Mouse (Mus musculus) embryonic facial prominence, embryonic 13.5 days (tissue): ENCODE measurements around the gene Rab7. TPM values are rescaled to one million over a fixed set of nuclear protein-coding genes. Genes with fewer than 3 reads are reported as not detected.

Experiments
- ATAC-seq: fragments of 200-750 bp; cut with Nextera tagmentation; 2 replicates; pipeline ENCODE4 v1.8.0; 2017; ENCODE audit warnings: low read depth; ENCODE audit not compliant: insufficient number of reproducible peaks, insufficient read depth, low FRiP score, low TSS enrichment
- H3K27ac ChIP-seq: fragments of 300-500 bp; sonication (generic); 2 replicates; pipeline ENCODE4 v1.5.1; 2015; ENCODE audit warnings: moderate library complexity, mild to moderate bottlenecking, inconsistent platforms
- H3K27me3 ChIP-seq: fragments of 300-500 bp; sonication (generic); 2 replicates; pipeline ENCODE4 v1.6.1; 2015; ENCODE audit warnings: mild to moderate bottlenecking, inconsistent platforms
- H3K36me3 ChIP-seq: fragments of 300-500 bp; sonication (generic); 2 replicates; pipeline ENCODE4 v1.6.1; 2015; ENCODE audit warnings: mild to moderate bottlenecking, inconsistent platforms
- H3K4me1 ChIP-seq: fragments of 300-500 bp; sonication (generic); 2 replicates; pipeline ENCODE4 v1.6.1; 2015; ENCODE audit warnings: inconsistent platforms
- H3K4me2 ChIP-seq: fragments of 300-500 bp; sonication (generic); 2 replicates; pipeline ENCODE4 v1.6.1; 2015; ENCODE audit warnings: moderate library complexity, mild to moderate bottlenecking, inconsistent platforms
- H3K4me3 ChIP-seq: fragments of 300-500 bp; sonication (generic); 2 replicates; pipeline ENCODE4 v1.5.1; 2015; ENCODE audit warnings: mild to moderate bottlenecking, inconsistent platforms
- H3K9ac ChIP-seq: fragments of 300-500 bp; sonication (generic); 2 replicates; pipeline ENCODE4 v1.6.1; 2015; ENCODE audit warnings: mild to moderate bottlenecking, inconsistent platforms
- H3K9me3 ChIP-seq: fragments of 300-500 bp; sonication (generic); 2 replicates; pipeline ENCODE4 v1.6.1; 2016; ENCODE audit warnings: inconsistent platforms
- WGBS: fragments of 180-500 bp; shearing (Covaris S2); methylation state at CpG from one replicate; pipeline ENCODE4 v1.1.7; 2015; ENCODE audit warnings: mixed read lengths; 5-methylcytosine and 5-hydroxymethylcytosine counted together
- polyA plus RNA-seq: library from polyadenylated mRNA; unstranded; fragments of >200 nt; fragmentation: Nextera tagmentation; extraction: Ambion mirVana; gene quantifications from 2 replicates; pipeline ENCODE4 v1.2.1, GENCODE M21; 2015

Gene Rab7
- polyA plus RNA-seq, 1 experiment from 2014 or later: 185 TPM

DNA sequence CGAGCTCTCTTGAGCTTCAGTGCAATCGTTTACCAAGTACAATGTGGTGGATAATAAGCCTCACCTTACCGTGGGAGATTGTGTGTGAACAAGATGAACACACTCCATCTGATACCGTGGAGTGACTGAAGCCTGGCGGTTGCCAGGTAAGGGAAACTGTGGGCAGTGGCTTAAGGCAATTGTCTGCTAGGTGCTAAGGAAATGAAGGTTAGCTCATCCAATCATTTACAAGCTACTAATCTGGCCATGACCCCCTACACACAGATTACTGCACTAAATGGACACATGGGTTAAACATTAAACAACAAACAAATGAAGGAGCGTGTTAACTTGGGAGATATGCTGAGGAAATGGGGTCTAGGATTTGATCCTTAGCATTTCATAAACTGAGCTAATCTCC is 3.9 kb upstream of the Rab7 start:
- no peak for ATAC-seq
- Histone ChIP-seq H3K9ac (no peak overlapping the region), H3K4me1 (peaks cover 4% of the 10 kb centered on the region), H3K27me3 (peaks cover 21% of the 10 kb centered on the region), H3K4me3 (no peak overlapping the region), H3K36me3 (no peaks in the 10 kb centered on the region), H3K27ac (no peak overlapping the region), H3K4me2 (no peak overlapping the region), H3K9me3 (no peaks in the 10 kb centered on the region)
- WGBS: 76% methylated on average over 6 of the region's 6 CpGs

GRCm38 (mm10) chr6:88047853-88048252 is 2.8 kb upstream of the Rab7 start:
- 80% methylated on average over 5 of the region's 5 CpGs for WGBS
- H3K4me2 ChIP-seq: no peak overlapping the region

DNA sequence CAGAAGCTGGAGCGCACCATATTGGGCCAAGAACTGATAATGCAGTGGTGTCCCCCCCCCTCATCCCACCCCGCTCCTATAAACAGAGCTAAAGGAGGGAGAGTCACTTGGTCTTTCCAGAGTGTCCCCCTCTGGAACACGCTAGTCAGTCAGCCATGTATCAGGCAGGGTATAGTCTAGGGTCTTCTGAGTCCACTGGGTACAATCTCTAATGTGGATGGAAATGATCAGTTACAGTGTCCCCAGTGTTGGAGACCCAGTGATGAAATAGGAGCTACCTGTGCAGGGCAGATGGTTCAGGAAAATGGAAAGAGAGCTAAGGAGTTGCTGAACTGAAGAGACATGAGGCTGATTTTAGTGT is 316 bp upstream of the Rab7 start:
- WGBS: 33% methylated on average over 3 of the region's 3 CpGs
- Histone ChIP-seq H3K4me2 (peak overlapping the region; percentile 94), H3K4me3 (peak overlapping the region; percentile 97), H3K9me3 (no peaks in the 10 kb centered on the region), H3K36me3 (no peaks in the 10 kb centered on the region), H3K4me1 (peaks cover 26% of the 10 kb centered on the region), H3K27me3 (peaks cover 17% of the 10 kb centered on the region), H3K27ac (no peak overlapping the region), H3K9ac (no peak overlapping the region)
- peak; percentile 71 for ATAC-seq

More at GRCm38 (mm10) chr6:88047853-88048252, 2.8 kb upstream of the Rab7 start:
- Histone ChIP-seq H3K36me3 (no peaks in the 10 kb centered on the region), H3K9ac (no peak overlapping the region), H3K9me3 (no peaks in the 10 kb centered on the region), H3K27ac (no peak overlapping the region), H3K4me1 (peaks cover 15% of the 10 kb centered on the region), H3K27me3 (peaks cover 19% of the 10 kb centered on the region), H3K4me3 (no peak overlapping the region)
- ATAC-seq: no peak

- H3K4me3 ChIP-seq: peak overlapping the region; percentile 97
- WGBS: 3% methylated on average over 3 of the region's 3 CpGs
- no peak overlapping the region for H3K27ac ChIP-seq
These were observed 865 bp downstream of the Rab7 start for GRCm38 (mm10) chr6:88044234-88044576.

GRCm38 (mm10) chr6:88042336-88042735 is 2.7 kb downstream of the Rab7 start:
- no peak for ATAC-seq
- 0 out of 2 replicates have a peak, but pooled peaks cover 5% of the 10 kb centered on the region for H3K36me3 ChIP-seq
- no peaks in the 10 kb centered on the region for H3K9me3 ChIP-seq
- H3K27me3 ChIP-seq: peaks cover 3% of the 10 kb centered on the region
- no peak overlapping the region for H3K9ac ChIP-seq
- no peak overlapping the region for H3K27ac ChIP-seq
- no peak overlapping the region for H3K4me3 ChIP-seq
- 93% methylated on average over 3 of the region's 3 CpGs for WGBS
- H3K4me2 ChIP-seq: no peak overlapping the region
- peaks cover 26% of the 10 kb centered on the region for H3K4me1 ChIP-seq

More at GRCm38 (mm10) chr6:88044234-88044576, 865 bp downstream of the Rab7 start:
- no peaks in the 10 kb centered on the region for H3K9me3 ChIP-seq
- peak overlapping the region; percentile 98 for H3K9ac ChIP-seq
- peak overlapping the region; percentile 94 for H3K4me2 ChIP-seq
- peaks cover 26% of the 10 kb centered on the region for H3K4me1 ChIP-seq
- no peak for ATAC-seq
- peaks cover 17% of the 10 kb centered on the region for H3K27me3 ChIP-seq
- 0 out of 2 replicates have a peak, but pooled peaks cover 4% of the 10 kb centered on the region for H3K36me3 ChIP-seq

GRCm38 (mm10) chr6:88041221-88041620 is 3.8 kb downstream of the Rab7 start:
- Histone ChIP-seq H3K4me3 (no peak overlapping the region), H3K9ac (no peak overlapping the region), H3K27ac (no peak overlapping the region), H3K4me2 (no peak overlapping the region), H3K9me3 (no peaks in the 10 kb centered on the region), H3K27me3 (no peaks in the 10 kb centered on the region), H3K36me3 (peaks cover 12% of the 10 kb centered on the region), H3K4me1 (peaks cover 26% of the 10 kb centered on the region)
- ATAC-seq: no peak
- WGBS: 82% methylated on average over 4 of the region's 4 CpGs

GRCm38 (mm10) chr6:88039426-88039825 is 5.6 kb downstream of the Rab7 start:
- Histone ChIP-seq H3K36me3 (peaks cover 23% of the 10 kb centered on the region), H3K27ac (no peak overlapping the region), H3K4me3 (no peak overlapping the region), H3K4me1 (peaks cover 25% of the 10 kb centered on the region), H3K27me3 (no peaks in the 10 kb centered on the region), H3K9ac (no peak overlapping the region), H3K4me2 (no peak overlapping the region), H3K9me3 (no peaks in the 10 kb centered on the region)
- ATAC-seq: no peak
- WGBS: 95% methylated on average over 4 of the region's 4 CpGs

GRCm38 (mm10) chr6:88037471-88038045 is 7.5 kb downstream of the Rab7 start:
- no peak for ATAC-seq
- 94% methylated on average over 4 of the region's 4 CpGs for WGBS
- Histone ChIP-seq H3K4me3 (no peak overlapping the region), H3K9ac (no peak overlapping the region), H3K4me1 (peaks cover 8% of the 10 kb centered on the region; the same call in 1 of the 2 replicates), H3K27me3 (no peaks in the 10 kb centered on the region), H3K36me3 (peaks cover 23% of the 10 kb centered on the region), H3K4me2 (no peak overlapping the region), H3K9me3 (no peaks in the 10 kb centered on the region), H3K27ac (no peak overlapping the region)

DNA sequence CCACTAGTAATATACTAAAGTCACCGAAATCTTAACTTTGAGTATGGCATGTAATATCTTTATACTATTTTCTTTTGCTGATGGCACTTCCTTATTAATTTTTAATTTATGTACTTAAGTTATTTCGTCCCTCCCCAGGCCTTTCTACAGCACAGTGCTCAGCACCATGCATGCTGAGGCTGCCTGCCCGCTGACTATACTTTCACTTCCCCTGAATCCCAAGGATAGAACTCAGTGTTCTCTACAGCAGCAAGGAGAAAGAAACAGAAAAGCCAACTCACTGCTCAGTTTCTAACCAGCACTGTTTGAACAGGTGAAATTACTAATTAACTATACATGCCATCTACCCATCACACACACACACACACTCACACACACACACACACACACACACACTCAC is 11.6 kb downstream of the Rab7 start:
- H3K4me1 ChIP-seq: no peaks in the 10 kb centered on the region
- no peak for ATAC-seq
- H3K4me3 ChIP-seq: no peak overlapping the region
- WGBS: 95% methylated on average over 3 of the region's 3 CpGs
- H3K36me3 ChIP-seq: peaks cover 32% of the 10 kb centered on the region
- no peaks in the 10 kb centered on the region for H3K27me3 ChIP-seq
- no peak overlapping the region for H3K4me2 ChIP-seq
- no peaks in the 10 kb centered on the region for H3K9me3 ChIP-seq
- no peak overlapping the region for H3K9ac ChIP-seq
- no peak overlapping the region for H3K27ac ChIP-seq

- H3K9ac ChIP-seq: no peak overlapping the region
- no peak overlapping the region for H3K27ac ChIP-seq
- no peak for ATAC-seq
- H3K4me2 ChIP-seq: no peak overlapping the region
- H3K4me1 ChIP-seq: no peaks in the 10 kb centered on the region
- no peaks in the 10 kb centered on the region for H3K27me3 ChIP-seq
- H3K9me3 ChIP-seq: no peaks in the 10 kb centered on the region
- WGBS: 91% methylated on average over 2 of the region's 2 CpGs
- H3K36me3 ChIP-seq: peaks cover 32% of the 10 kb centered on the region
- no peak overlapping the region for H3K4me3 ChIP-seq
These were observed 14.6 kb downstream of the Rab7 start for GRCm38 (mm10) chr6:88030432-88030831.

GRCm38 (mm10) chr6:88027390-88027789 is 17.7 kb downstream of the Rab7 start:
- 82% methylated on average over 5 of the region's 5 CpGs for WGBS
- Histone ChIP-seq H3K9ac (no peak overlapping the region), H3K4me3 (no peak overlapping the region), H3K36me3 (peaks cover 29% of the 10 kb centered on the region), H3K4me1 (no peaks in the 10 kb centered on the region), H3K9me3 (no peaks in the 10 kb centered on the region), H3K4me2 (no peak overlapping the region), H3K27ac (no peak overlapping the region), H3K27me3 (no peaks in the 10 kb centered on the region)
- no peak for ATAC-seq

- Histone ChIP-seq H3K4me3 (no peak overlapping the region), H3K36me3 (peaks cover 14% of the 10 kb centered on the region), H3K27ac (no peak overlapping the region), H3K9me3 (no peaks in the 10 kb centered on the region), H3K4me1 (peaks cover 16% of the 10 kb centered on the region), H3K27me3 (no peaks in the 10 kb centered on the region), H3K9ac (no peak overlapping the region), H3K4me2 (no peak overlapping the region)
- 96% methylated on average over 10 of the region's 10 CpGs for WGBS
- ATAC-seq: no peak
These were observed 21.7 kb downstream of the Rab7 start for GRCm38 (mm10) chr6:88023316-88023890.
